Mouse (Mus musculus) cerebellum, postnatal 25 days (tissue): ENCODE data around the gene Tbc1d9b.
"Not testable (repeated sequence)": the region's sequence is repeated elsewhere in the genome, so short reads cannot be mapped to it uniquely, and the experiment has no call there.

Experiments used
- DNase-seq, 2 experiments: peaks; one replicate each; pipeline ENCODE4 v3.0.0; 2021; ENCODE audit warnings: mixed read lengths in 2 of 2

Tbc1d9b gene

DNA sequence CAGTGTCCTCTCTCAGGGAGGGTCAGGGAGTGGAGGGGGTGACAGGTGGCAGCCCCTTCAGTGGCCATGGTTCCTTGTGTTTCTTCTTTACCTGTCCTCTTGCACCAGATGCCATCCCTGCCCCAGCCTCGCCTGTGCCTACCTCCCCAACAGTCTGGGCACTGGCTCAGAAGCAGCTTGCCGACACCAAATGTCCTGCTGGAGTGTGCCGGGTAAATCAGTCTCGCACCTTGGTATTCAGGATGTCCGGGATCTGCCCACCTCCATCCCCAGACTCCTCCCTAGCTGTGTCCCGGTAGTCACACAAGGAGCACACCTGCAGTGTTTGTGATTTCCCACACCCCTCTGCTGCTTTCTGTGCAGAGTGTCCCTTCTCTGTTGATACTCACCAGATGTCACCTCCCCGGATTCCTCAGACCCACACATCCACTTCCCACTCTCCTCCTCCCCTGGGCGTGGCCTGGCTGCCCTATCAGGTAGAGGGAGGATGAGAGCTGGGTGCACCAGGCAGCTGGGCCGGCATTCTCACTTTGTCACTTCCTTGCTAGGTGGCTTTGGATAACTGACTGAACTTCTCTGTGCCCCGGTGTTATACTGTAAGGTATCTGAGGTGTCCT lies 7.1 kb downstream of the Tbc1d9b start:
- peak; percentile 68 to 72 for DNase-seq

DNA sequence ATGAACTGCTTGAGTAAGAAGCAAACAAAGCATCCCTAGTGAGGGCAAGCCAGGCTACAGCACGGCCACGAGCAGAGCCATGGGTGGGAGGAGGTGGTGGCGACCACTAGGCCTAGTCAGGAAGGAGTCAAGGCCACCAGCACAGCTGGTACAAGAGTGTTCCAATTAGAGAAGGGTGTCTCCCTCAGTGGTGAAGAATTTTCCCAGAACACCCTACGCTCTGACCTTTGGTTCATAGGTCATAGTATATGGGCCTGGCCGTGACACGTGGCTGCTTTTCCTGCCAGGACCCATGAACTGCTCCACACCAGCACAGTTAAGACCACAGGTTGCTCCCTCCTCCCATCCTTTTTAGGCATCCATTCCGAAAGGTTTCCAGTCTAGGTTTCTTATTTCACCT lies 8.4 kb downstream of the Tbc1d9b start:
- DNase-seq, result no peak

DNA sequence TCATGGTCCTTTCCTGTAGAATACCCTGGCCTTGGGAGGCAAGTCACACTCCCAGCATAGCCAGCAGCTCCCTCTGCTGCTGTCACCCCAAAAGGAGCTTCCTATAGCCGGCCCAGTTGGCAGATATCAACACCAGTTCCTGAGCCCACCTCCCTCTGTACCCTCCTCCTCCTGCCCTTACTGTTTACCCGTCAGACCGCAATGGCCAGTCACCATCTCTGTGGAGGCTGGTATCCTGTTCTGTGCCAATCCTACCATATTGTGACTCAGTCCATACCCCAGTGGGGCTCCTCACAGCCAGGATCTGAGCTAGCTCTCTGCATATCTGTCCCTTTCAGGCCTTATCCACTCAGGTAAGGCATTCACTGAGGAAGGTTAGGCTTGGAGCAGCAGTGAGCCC lies 14.3 kb downstream of the Tbc1d9b start:
- peak in 1 of 2 experiments; percentile 26 for DNase-seq

- DNase-seq, result no peak
Measured at GRCm38 (mm10) chr11:50146121-50146520, 14.9 kb downstream of the Tbc1d9b start.

DNA sequence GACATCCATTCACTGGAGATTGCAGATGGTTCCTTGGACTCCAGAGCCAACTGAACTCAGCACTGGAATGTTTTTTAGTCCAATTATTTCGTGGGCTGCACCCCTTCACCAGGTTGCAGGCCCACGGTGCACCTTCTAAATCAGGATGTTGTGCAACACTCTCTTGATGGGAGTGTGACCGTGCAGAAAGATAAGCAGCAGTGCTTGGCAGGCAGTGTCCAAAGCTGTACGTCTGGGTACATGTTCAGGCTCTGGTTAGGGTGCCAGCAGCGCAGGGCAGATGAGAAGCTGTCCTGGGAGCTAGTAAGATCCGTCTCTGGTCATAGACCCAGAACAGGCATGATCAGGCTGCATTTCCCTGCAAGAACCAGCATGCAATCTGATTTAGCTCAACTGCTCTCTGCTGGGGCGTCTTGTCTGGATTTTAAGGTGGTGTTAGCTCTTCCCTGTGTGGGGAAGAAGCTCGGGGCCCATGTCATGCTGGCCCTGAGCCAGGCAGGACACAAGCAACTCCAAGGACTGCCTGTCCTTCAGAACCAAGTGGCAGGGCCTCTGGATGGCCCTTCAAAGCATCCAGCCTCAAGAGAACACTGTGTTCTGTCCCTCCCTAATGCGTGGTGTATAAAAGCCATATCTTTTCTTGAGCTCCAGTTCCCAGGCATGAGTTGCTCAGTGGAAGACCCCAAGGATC lies 16.2 kb downstream of the Tbc1d9b start:
- no peak for DNase-seq

- DNase-seq, result peak; percentile 66 to 72
Measured at GRCm38 (mm10) chr11:50147958-50148476, 16.8 kb downstream of the Tbc1d9b start.

GRCm38 (mm10) chr11:50149200-50149599 lies 18.0 kb downstream of the Tbc1d9b start:
- no peak for DNase-seq

DNA sequence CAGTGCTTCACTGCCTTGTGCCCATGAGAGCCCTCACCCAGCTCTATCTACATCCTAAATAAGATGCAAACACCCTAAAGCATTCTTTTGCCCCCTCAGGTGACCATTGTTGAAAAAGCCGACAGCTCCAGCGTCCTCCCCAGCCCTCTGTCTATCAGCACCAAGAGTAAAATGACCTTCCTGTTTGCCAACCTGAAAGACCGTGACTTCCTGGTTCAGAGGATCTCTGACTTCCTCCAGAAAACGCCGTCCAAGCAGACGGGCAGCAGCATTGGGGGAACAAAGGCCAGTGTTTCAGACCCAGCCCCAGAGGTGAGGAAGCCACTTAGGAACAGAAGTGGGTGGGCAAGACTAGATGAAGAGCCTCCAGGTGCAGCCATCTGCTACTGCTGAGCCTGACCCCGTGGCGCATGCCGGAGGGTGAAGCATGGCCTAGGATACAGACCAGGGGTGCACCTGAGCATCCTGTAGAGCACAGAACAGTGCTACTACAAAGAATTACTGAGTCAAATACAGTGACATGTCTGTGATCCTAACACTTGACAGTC lies 18.5 kb downstream of the Tbc1d9b start:
- DNase-seq, result no peak

DNA sequence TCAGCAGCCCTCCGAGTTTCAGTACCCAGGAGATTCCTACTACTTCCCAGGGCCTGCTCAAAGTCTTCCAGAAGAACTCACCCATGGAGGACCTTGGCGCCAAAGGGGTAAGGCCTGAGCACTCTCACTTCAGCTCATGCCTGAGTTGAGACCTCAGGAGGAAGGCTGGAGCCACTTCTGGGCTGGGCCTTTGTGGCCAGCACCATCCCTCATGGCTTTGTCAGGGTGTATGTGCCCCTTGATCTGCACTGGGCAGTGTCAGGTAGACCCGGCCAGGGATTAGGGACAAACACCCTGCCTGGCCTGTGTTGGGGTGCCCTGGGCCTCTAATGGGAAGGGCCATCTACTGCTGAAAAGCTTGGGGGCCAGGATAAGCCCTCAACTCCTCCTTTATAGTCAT lies 20.2 kb downstream of the Tbc1d9b start:
- DNase-seq, result no peak

GRCm38 (mm10) chr11:50154166-50154565 lies 23.0 kb downstream of the Tbc1d9b start:
- no peak for DNase-seq

DNA sequence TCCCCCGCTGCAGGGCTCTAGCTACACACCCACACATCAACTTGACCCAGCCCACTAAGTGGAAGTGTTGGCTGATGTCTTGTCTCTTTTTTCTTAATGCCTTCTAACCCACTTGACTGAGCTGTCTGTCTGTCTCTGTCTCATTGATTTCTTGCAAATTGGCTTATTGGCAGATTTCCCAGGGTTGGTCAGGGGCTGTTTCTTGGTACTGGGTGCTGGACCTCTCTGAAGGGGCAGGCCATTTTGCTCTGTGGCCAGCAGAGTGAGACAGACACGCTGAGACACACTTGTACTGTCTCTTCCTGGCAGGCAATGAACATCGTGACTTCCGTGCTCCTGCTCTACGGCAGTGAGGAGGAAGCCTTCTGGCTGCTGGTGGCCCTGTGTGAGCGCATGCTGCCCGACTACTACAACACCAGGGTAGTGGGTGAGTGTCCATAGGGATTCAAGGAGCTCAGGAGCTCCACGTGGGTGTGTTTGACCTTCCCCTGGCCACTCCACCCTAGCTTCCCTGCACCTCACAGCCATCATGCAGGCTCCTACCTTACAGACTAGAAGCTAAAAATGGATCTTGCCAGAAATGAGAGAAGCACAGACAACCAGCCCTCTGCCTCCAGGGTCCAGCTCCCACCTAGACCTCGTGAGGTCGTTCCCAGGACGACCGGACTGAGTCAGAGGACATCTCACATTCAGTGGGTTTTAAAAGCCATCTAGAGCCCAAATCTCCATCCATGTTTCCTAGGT lies 23.8 kb downstream of the Tbc1d9b start:
- no peak for DNase-seq

- no peak for DNase-seq
Measured at GRCm38 (mm10) chr11:50155785-50156184, 24.6 kb downstream of the Tbc1d9b start.

DNA sequence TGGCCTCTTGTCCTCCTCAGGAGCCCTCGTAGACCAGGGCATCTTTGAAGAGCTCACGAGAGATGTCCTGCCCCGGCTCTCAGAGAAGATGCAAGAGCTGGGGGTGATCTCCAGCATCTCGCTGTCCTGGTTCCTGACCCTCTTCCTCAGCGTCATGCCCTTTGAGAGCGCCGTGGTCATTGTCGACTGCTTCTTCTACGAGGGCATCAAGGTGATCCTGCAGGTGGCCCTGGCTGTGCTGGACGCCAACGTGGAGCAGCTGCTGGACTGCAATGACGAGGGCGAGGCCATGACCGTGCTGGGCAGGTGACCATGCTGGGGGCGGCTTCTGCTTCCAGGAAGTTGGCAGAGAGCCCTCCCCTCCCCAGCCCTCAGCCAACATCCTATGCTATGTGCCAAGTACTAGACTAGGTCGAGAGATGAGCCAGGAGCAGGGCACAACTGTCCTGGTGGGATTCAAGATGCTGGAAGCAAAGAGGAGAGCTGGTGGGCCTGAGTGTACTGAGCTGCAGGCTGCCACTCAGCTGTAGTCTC lies 25.6 kb downstream of the Tbc1d9b start:
- peak; percentile 51 to 64 for DNase-seq

- no peak for DNase-seq
Measured at GRCm38 (mm10) chr11:50158346-50158745, 27.1 kb downstream of the Tbc1d9b start.

DNA sequence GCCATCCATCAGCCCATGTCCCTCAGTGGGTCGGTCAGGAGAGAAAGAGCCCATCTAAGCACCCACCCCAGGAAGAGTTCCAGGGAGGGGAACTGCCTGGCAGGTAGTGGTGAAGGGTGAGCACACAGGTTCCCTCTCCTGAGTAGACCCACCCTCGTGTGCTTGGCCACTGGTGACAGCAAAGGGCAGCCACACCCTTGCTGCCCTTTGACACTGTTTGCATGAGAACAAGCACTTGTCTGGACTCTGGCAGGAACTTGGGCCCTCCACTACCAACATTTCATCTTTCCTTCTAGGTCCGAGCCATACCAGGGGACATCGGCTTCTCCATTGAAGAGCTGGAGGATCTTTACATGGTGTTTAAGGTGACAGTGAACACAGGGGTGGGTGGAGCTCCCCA lies 28.2 kb downstream of the Tbc1d9b start:
- no peak for DNase-seq

DNA sequence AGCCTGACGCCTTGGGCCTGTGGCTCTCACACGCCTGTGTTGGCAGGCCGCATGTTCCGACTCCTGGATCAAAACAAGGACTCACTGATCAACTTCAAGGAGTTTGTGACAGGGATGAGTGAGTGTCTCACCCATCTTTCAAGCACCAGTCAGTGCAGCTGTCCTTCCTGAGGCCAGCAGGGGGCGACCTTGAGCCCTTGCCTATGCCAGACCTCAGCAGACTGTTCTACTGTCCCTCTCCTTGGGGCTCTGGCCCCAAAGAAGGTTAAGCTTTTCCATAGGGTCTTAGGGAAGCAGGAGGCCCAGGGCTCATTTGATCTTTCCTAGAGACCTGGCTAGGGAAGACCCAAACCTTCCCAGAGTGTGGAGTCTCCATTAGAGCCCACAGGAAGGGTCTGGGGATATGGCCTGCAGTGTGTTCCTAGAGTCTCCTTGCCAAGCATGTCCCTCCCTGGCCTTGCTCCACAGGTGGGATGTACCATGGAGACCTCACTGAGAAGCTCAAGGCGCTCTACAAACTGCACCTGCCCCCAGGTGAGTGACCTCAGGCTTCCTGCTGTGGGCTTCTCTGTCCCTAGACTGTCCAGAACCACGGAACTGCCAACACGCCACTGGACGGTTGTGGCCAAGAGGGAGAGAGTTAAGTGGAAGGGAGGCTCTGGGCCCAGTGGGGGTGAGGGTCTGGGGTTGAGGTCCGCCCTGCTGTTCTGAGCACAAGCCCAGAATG lies 30.5 kb downstream of the Tbc1d9b start:
- DNase-seq, result peak; percentile 65 to 79

DNA sequence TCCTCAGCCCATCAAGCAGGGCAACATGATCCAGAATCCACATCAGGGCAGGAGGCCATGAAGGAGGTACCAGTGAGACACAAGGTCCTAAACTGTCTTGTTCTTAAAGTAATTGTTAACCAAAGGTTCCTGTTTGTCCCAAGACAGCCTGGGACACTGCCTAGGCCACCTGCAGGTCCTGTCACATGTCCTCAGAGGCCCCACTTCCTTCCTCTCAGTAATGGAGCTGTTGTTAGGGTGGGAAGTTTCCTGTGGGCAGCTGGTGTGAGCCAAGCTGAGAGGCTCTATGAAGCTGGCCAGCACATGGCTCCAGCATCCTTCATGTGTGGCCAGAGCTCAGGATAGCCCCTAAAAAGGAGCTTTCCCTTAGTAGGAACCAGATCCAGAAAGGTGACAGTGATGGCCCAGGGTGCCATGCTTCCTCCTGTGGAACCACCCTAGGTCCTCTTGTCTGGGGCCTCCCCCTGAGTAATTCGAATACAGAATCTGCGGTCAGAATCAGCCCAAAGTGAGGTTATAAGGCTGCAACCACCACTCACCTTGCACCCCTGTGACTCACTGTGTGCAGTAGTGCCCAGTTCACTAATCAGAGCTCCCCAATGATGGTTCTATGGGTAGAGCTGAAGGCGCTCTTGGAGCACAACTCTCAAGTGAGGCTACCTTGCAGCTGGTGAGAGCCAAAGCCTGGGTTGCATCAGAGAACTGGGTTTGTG lies 31.3 kb downstream of the Tbc1d9b start:
- DNase-seq, result no peak

- DNase-seq, result no peak
Measured at GRCm38 (mm10) chr11:50168352-50168751, 37.2 kb downstream of the Tbc1d9b start.

DNA sequence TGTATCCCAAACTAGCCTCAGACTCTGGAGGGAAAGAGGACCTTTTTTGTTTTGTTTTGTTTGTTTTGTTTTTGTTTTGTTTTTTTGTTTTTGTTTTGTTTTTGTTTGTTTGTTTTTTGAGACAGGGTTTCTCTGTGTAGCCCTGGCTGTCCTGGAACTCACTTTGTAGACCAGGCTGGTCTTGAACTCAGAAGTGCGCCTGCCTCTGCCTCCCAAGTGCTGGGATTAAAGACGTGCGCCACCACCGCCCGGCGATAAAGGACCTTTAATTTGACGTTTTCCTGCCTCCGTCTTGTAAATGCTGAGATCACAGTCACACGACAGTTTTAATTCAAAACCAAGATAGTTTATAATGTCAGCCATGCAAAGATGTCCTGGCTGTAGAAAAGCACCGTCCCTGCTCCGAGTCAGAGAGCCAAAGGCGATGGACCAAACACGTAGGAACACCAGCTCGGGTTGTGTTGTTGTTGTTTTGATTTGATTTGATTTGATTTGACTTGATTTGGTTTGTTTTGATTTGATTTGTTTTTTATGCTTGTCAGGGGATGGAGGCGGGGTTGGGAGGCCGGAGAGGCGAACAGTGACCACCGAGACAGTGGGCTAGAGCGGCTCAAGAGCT lies 43.0 kb downstream of the Tbc1d9b start, which contains the start of gene Mrnip:
Mrnip (plus strand) TSS at position 334 of the 619 bp plus-strand sequence.
- DNase-seq, result not testable (repeated sequence)

DNA sequence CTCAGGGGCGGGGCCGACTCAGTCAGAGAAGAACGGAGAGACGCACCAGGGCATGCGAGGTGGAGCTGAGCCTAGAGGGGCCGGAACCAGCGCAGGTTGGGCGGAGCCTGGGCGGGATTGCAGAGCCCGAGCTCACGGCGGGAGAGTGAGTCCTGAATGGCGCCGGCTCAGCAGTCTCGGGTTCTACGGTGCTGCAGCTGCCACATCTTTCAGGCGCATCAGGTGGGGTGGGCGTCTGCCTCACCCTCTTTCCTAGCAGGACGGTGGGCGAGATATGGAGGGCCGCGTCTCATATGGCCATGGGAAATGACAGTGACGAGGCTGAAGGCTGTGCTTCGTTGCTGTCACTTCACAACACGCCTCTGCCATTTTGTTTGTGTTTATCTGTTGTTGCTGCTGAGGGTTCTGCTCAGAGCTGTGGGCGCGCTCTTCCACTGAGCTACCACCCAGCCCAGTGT lies 43.6 kb downstream of the Tbc1d9b start:
- DNase-seq, result peak; percentile 96 to 99

DNA sequence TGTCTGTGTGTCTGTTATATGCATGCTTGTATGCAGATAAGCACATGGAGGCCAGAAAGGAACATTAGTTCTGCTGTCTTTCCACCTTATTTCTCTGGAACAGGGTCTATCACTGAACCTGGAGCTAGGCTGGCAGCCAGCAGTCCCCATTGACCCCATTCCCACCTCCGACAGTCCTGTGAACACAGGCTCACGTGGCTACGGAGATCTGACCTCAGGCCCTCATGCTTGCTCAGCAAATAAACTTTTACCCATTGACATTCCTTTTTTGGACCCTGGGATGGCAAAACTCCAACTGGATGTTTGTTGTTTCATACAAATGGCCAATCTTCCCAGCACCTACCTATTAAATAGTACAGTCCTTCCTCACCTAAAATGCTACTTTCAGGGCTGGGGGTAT lies 45.2 kb downstream of the Tbc1d9b start:
- DNase-seq, result no peak
